Mouse (Mus musculus) embryonic facial prominence, embryonic 13.5 days (tissue): Measurements from ENCODE around the gene Clrn1. TPM values are rescaled to one million over a fixed set of nuclear protein-coding genes. Genes with fewer than 3 reads are reported as not detected.
A peak's percentile ranks its signal among the peaks of the same experiment; 100 is the strongest.

ENCODE experiments used
- ATAC-seq: fragments of 200-750 bp; cut with Nextera tagmentation; 2 replicates; pipeline ENCODE4 v1.8.0; 2017; ENCODE audit warnings: low read depth; ENCODE audit not compliant: insufficient number of reproducible peaks, insufficient read depth, low FRiP score, low TSS enrichment
- H3K27ac ChIP-seq: fragments of 300-500 bp; sonication (generic); 2 replicates; pipeline ENCODE4 v1.5.1; 2015; ENCODE audit warnings: moderate library complexity, mild to moderate bottlenecking, inconsistent platforms
- H3K27me3 ChIP-seq: fragments of 300-500 bp; sonication (generic); 2 replicates; pipeline ENCODE4 v1.6.1; 2015; ENCODE audit warnings: mild to moderate bottlenecking, inconsistent platforms
- H3K36me3 ChIP-seq: fragments of 300-500 bp; sonication (generic); 2 replicates; pipeline ENCODE4 v1.6.1; 2015; ENCODE audit warnings: mild to moderate bottlenecking, inconsistent platforms
- H3K4me1 ChIP-seq: fragments of 300-500 bp; sonication (generic); 2 replicates; pipeline ENCODE4 v1.6.1; 2015; ENCODE audit warnings: inconsistent platforms
- H3K4me2 ChIP-seq: fragments of 300-500 bp; sonication (generic); 2 replicates; pipeline ENCODE4 v1.6.1; 2015; ENCODE audit warnings: moderate library complexity, mild to moderate bottlenecking, inconsistent platforms
- H3K4me3 ChIP-seq: fragments of 300-500 bp; sonication (generic); 2 replicates; pipeline ENCODE4 v1.5.1; 2015; ENCODE audit warnings: mild to moderate bottlenecking, inconsistent platforms
- H3K9ac ChIP-seq: fragments of 300-500 bp; sonication (generic); 2 replicates; pipeline ENCODE4 v1.6.1; 2015; ENCODE audit warnings: mild to moderate bottlenecking, inconsistent platforms
- H3K9me3 ChIP-seq: fragments of 300-500 bp; sonication (generic); 2 replicates; pipeline ENCODE4 v1.6.1; 2016; ENCODE audit warnings: inconsistent platforms
- whole genome bisulfite sequencing: fragments of 180-500 bp; shearing (Covaris S2); methylation state at CpG from one replicate; pipeline ENCODE4 v1.1.7; 2015; ENCODE audit warnings: mixed read lengths; 5-methylcytosine and 5-hydroxymethylcytosine counted together
- polyA plus RNA-seq: library from polyadenylated mRNA; unstranded; fragments of >200 nt; fragmentation: Nextera tagmentation; extraction: Ambion mirVana; gene quantifications from 2 replicates; pipeline ENCODE4 v1.2.1, GENCODE M21; 2015

The Clrn1 gene
- 1.8 and 2.7 TPM in 2 replicates for polyA plus RNA-seq

- Histone ChIP-seq H3K4me3 (no peak within 1 kb of the TSS), H3K4me1 (peaks cover 7% of the 10 kb centered on the region), H3K9me3 (no peaks in the 10 kb centered on the region), H3K4me2 (peak within 1 kb of the TSS; percentile 10), H3K36me3 (no peaks in the 10 kb centered on the region), H3K27ac (no peak within 1 kb of the TSS), H3K27me3 (no peaks in the 10 kb centered on the region), H3K9ac (no peak within 1 kb of the TSS)
- ATAC-seq = no peak
- WGBS = 47% methylated on average over 20 of the region's 20 CpGs
Measured at GRCm38 (mm10) chr3:58884801-58885573, at the start of gene Clrn1. Gene Clrn1 (minus strand): TSS chr3:58885340.

DNA sequence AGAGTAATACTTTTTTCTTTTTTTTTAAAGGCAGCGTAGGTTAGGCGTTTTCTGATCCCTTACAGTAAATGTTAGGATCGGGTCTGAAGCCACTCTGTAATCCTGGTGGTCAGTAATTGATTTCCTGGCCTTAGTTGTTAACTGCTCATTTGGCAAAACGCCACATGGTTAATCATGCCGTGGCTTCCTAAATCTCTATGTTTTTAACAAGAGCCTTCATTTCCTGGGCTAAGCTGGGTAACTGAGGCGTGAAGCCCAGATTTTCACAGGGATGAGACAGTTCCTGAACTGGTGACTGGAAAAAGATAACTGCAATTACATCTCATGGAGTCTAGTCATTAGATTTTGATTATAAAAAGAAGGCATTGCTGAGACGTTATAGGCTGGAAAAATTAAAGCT lies 38.9 kb upstream of the Clrn1 start:
- no peak overlapping the region for H3K27ac ChIP-seq
- no peaks in the 10 kb centered on the region for H3K4me1 ChIP-seq
- H3K9me3 ChIP-seq = no peaks in the 10 kb centered on the region
- H3K4me2 ChIP-seq = no peak overlapping the region
- H3K27me3 ChIP-seq = no peaks in the 10 kb centered on the region
- H3K4me3 ChIP-seq = no peak overlapping the region
- no peaks in the 10 kb centered on the region for H3K36me3 ChIP-seq
- ATAC-seq = no peak
- 65% methylated on average over 7 of the region's 7 CpGs for WGBS
- H3K9ac ChIP-seq = no peak overlapping the region

GRCm38 (mm10) chr3:58923140-58923539 lies 38.0 kb upstream of the Clrn1 start:
- H3K4me1 ChIP-seq = no peaks in the 10 kb centered on the region
- H3K4me3 ChIP-seq = no peak overlapping the region
- no peaks in the 10 kb centered on the region for H3K27me3 ChIP-seq
- no peaks in the 10 kb centered on the region for H3K9me3 ChIP-seq
- no peak overlapping the region for H3K9ac ChIP-seq
- WGBS = 68% methylated on average over 8 of the region's 11 CpGs
- no peaks in the 10 kb centered on the region for H3K36me3 ChIP-seq
- H3K27ac ChIP-seq = no peak overlapping the region
- no peak overlapping the region for H3K4me2 ChIP-seq
- ATAC-seq = no peak

DNA sequence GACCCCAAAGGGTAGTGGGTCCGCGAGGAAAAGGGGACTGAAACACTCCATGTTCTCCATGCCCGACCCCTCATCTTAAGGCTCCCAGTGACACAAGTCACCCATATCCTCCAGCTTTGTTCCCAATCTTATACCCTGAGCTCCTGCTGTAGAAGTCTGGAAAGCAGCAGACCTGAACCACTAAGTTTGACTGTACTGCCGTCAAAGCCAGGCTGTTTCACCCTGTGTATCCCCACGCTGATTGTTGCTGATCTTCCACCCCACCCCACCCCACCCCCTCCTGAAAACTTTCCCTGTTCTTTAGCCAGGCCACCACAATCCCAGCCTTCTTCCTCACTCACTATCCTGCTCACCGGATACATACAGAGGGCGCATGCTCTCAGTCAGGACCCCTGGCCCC lies 37.5 kb upstream of the Clrn1 start:
- H3K4me3 ChIP-seq = no peak overlapping the region
- no peak overlapping the region for H3K27ac ChIP-seq
- H3K36me3 ChIP-seq = no peaks in the 10 kb centered on the region
- H3K4me1 ChIP-seq = no peaks in the 10 kb centered on the region
- no peak overlapping the region for H3K9ac ChIP-seq
- no peaks in the 10 kb centered on the region for H3K27me3 ChIP-seq
- no peak overlapping the region for H3K4me2 ChIP-seq
- WGBS = 77% methylated on average over 7 of the region's 7 CpGs
- no peak for ATAC-seq
- H3K9me3 ChIP-seq = no peaks in the 10 kb centered on the region

DNA sequence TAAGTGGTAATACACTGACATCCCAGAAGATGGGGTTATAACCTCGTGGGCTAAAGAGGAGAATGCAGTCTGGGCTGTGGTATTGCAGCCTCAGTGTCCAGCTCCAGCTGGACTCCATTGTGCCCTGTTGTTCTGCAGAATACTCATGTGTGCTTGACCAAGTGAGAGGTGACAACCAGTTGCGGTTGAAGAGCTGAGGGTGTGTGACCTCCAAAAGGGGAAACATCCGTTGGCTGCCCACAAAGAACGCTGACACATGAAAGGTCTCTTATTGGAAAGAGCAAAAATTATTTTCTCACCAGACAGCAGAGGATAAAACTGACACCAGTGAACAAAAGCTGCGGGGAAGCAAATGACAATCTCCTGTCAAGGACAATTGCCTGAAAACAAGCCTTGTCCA lies 36.2 kb upstream of the Clrn1 start:
- Histone ChIP-seq H3K27me3 (no peaks in the 10 kb centered on the region), H3K36me3 (no peaks in the 10 kb centered on the region), H3K4me2 (no peak overlapping the region), H3K4me1 (no peaks in the 10 kb centered on the region), H3K27ac (no peak overlapping the region), H3K4me3 (no peak overlapping the region), H3K9ac (no peak overlapping the region), H3K9me3 (no peaks in the 10 kb centered on the region)
- no peak for ATAC-seq
- WGBS = 80% methylated on average over 5 of the region's 5 CpGs

DNA sequence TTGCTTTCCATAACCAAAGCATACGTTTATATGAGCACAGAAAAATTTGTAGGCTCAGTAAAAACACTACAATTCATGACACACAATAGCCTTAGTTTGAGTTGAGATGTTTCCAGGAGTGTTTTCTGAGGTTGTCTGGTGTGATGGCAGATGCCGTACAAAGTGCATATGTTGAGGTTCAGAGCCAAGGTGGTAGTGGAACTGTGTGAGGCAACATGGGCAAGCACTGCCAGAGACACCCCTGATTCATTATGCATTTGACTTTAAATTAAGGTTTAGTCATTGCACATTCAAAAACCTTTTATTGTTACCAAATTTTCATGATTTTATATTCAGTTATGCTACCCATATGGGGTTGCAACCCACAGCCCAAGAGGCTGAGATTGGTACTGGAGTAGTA lies 19.5 kb upstream of the Clrn1 start:
- ATAC-seq = no peak
- WGBS = 87% methylated on average over 2 of the region's 2 CpGs

GRCm38 (mm10) chr3:58902051-58902758 lies 17.1 kb upstream of the Clrn1 start:
- Histone ChIP-seq H3K9me3 (no peaks in the 10 kb centered on the region), H3K27me3 (no peaks in the 10 kb centered on the region), H3K4me1 (peaks cover 4% of the 10 kb centered on the region; the same call in 1 of the 2 replicates), H3K36me3 (no peaks in the 10 kb centered on the region), H3K4me3 (no peak overlapping the region), H3K9ac (no peak overlapping the region), H3K4me2 (no peak overlapping the region), H3K27ac (no peak overlapping the region)
- 72% methylated on average over 13 of the region's 13 CpGs for WGBS
- no peak for ATAC-seq

More for the DNA sequence above, 19.5 kb upstream of the Clrn1 start:
- Histone ChIP-seq H3K4me1 (no peaks in the 10 kb centered on the region), H3K4me2 (no peak overlapping the region), H3K9ac (no peak overlapping the region), H3K4me3 (no peak overlapping the region), H3K27me3 (no peaks in the 10 kb centered on the region), H3K36me3 (no peaks in the 10 kb centered on the region), H3K9me3 (no peaks in the 10 kb centered on the region), H3K27ac (no peak overlapping the region)

DNA sequence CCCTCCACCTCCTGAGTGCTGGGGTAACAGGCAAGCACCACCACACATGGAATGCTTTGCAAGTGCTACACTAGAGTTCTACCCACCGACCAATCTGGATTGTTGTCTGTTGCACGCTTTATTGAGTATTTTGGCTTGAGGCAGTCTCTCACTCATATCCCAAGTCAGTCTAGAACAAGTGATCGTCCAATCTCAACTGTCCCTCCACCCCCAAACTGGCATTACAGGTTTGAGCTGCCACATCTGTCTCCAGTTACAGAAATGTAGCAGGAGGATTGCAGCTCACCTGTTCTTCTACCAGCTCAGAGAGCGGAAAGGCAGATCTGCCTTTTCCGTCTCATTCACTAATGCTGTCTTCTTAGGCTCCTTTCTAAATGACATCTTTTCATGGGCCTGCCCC lies 10.0 kb upstream of the Clrn1 start:
- Histone ChIP-seq H3K4me3 (no peak overlapping the region), H3K4me1 (peaks cover 6% of the 10 kb centered on the region; the same call in 1 of the 2 replicates), H3K9ac (no peak overlapping the region), H3K27ac (no peak overlapping the region), H3K9me3 (no peaks in the 10 kb centered on the region), H3K27me3 (no peaks in the 10 kb centered on the region; the same call in 1 of the 2 replicates), H3K4me2 (no peak overlapping the region), H3K36me3 (no peaks in the 10 kb centered on the region)
- 70% methylated on average over 5 of the region's 5 CpGs for WGBS
- ATAC-seq = no peak

GRCm38 (mm10) chr3:58894529-58894928 lies 9.4 kb upstream of the Clrn1 start:
- H3K4me3 ChIP-seq = no peak overlapping the region
- no peak for ATAC-seq
- no peak overlapping the region for H3K4me2 ChIP-seq
- H3K27ac ChIP-seq = no peak overlapping the region
- peaks cover 6% of the 10 kb centered on the region; the same call in 1 of the 2 replicates for H3K4me1 ChIP-seq
- H3K9ac ChIP-seq = no peak overlapping the region
- 75% methylated on average over 3 of the region's 3 CpGs for WGBS
- H3K27me3 ChIP-seq = no peaks in the 10 kb centered on the region; the same call in 1 of the 2 replicates
- no peaks in the 10 kb centered on the region for H3K9me3 ChIP-seq
- H3K36me3 ChIP-seq = no peaks in the 10 kb centered on the region

DNA sequence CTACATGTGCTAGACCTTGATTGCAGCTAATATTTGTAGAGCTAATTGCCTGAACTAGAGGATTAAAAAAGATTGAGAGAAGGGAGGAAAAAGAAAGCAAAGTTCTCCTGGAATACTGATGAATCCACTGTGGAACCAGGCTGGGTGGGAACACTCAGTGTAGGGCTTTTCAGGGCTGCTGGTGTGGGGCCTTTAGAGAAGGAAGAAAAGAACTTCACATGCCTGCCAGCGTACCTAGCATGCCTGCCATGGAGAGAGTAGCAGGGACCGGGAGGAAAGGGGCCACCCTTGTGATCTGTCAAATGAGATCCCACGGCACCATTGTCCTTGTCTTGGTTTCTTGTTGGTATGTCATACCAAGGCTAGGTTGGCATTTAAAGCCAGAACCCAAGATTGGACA lies 4.5 kb upstream of the Clrn1 start:
- Histone ChIP-seq H3K9me3 (no peaks in the 10 kb centered on the region), H3K4me1 (no peaks in the 10 kb centered on the region), H3K9ac (no peak overlapping the region), H3K27ac (no peak overlapping the region), H3K36me3 (no peaks in the 10 kb centered on the region), H3K27me3 (no peaks in the 10 kb centered on the region; the same call in 1 of the 2 replicates), H3K4me2 (no peak overlapping the region), H3K4me3 (no peak overlapping the region)
- 75% methylated on average over 3 of the region's 3 CpGs for WGBS
- no peak for ATAC-seq

GRCm38 (mm10) chr3:58888131-58888715 lies 3.1 kb upstream of the Clrn1 start:
- Histone ChIP-seq H3K27me3 (no peaks in the 10 kb centered on the region; the same call in 1 of the 2 replicates), H3K4me1 (0 out of 2 replicates have a peak, but pooled peaks cover under 1% of the 10 kb centered on the region), H3K36me3 (no peaks in the 10 kb centered on the region)

More at GRCm38 (mm10) chr3:58888131-58888715, 3.1 kb upstream of the Clrn1 start:
- H3K27ac ChIP-seq = no peak overlapping the region
- H3K4me3 ChIP-seq = no peak overlapping the region
- H3K9ac ChIP-seq = no peak overlapping the region
- 77% methylated on average over 7 of the region's 7 CpGs for WGBS
- H3K9me3 ChIP-seq = no peaks in the 10 kb centered on the region
- no peak for ATAC-seq
- H3K4me2 ChIP-seq = no peak overlapping the region
